Mouse (Mus musculus) gastrocnemius, postnatal 14 days (tissue): ENCODE results near the gene Srsf12. TPM values are rescaled to one million over a fixed set of nuclear protein-coding genes. Genes with fewer than 3 reads are reported as not detected.

ENCODE experiments used
- DNase-seq: peaks from one replicate; pipeline ENCODE4 v3.0.0; 2021; ENCODE audit warnings: mixed read lengths
- intact Hi-C: fragments of 180-260 bp; cut with DNase I; formaldehyde crosslinking; loops from one replicate; pipeline ENCODE4 v1.15.1; 2025; ENCODE audit warnings: low total_unique reads
- total RNA-seq, 2 experiments: library from RNA; stranded (reverse); gene quantifications; 2 replicates each; pipeline ENCODE4 v1.2.3; 2021

Srsf12 gene
- total RNA-seq, 2 experiments from 2014 or later = not detected

DNA sequence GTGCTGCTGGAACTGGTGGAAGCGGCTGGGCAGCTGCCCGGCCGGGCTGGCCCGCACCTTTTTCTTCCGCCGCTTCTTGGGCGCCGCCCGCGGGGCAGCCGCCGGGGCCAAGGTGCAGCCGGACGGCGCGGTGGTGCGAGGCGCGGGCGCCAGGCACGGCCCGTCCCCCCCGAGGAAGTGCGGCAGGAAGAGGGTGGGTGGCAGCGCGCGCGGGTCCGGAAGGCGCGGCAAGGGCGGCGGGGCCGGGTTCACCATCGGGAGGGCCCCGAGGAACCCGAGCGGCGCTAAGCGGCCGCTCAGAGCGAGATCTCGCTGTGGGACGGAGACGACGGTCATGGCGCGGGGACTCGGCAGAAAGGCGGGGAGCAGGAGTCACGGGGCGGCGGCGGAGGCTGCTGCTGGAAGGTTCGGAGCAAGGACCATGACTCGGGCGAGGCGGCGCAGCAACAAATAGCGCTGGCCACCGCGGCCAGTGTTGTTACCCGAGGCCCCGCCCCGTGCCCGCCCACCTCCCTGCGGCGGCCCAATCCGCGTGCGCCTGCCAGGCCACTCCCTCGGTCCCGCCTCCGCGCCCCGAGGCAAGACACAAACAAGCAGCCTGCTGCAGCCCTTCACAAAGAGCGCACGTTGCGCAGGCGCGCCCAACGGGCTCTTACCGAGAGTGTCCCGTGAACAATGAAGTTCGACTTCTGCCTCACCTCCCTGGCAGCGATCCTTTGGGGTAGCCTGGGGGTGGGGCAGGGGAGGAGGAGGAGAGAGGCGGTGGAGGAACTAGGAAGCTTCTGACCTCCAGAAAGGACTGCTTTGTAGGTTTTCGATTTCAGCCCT, 39.5 kb downstream of the Srsf12 start:
- DNase-seq = peak; percentile 98
- intact Hi-C loops = no loop called here

GRCm38 (mm10) chr4:33248915-33249314, 40.1 kb downstream of the Srsf12 start:
- no peak for DNase-seq
- intact Hi-C loops = no loop called here

GRCm38 (mm10) chr4:33249716-33250230, 41.0 kb downstream of the Srsf12 start:
- intact Hi-C loops = no loop called here

DNA sequence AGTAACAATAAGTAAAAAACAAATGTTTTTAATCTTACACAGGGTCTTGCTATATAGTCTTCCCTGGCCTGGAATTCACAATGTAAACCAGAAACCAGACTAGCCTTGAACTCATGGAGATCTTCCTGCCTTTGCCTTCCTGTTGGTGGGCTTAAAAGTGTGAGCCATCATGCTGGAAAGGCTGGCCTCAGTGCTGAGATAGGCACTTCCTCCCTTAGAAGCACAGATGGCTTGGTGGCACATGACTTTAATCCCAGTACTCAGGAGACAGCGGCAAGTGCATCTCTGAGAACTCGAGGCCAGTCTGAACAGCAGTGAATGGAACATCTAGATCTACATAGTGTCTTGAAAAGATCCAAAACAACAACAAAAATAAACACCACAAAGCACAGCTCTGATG, 42.1 kb downstream of the Srsf12 start:
- no peak for DNase-seq
- intact Hi-C loops = no loop called here

More at GRCm38 (mm10) chr4:33249716-33250230, 41.0 kb downstream of the Srsf12 start:
- no peak for DNase-seq

- intact Hi-C loops = no loop called here
These were observed 45.9 kb downstream of the Srsf12 start for GRCm38 (mm10) chr4:33254706-33255105.

GRCm38 (mm10) chr4:33257263-33257964, 48.6 kb downstream of the Srsf12 start:
- DNase-seq = no peak
- intact Hi-C loops = no loop called here

More at GRCm38 (mm10) chr4:33254706-33255105, 45.9 kb downstream of the Srsf12 start:
- no peak for DNase-seq

DNA sequence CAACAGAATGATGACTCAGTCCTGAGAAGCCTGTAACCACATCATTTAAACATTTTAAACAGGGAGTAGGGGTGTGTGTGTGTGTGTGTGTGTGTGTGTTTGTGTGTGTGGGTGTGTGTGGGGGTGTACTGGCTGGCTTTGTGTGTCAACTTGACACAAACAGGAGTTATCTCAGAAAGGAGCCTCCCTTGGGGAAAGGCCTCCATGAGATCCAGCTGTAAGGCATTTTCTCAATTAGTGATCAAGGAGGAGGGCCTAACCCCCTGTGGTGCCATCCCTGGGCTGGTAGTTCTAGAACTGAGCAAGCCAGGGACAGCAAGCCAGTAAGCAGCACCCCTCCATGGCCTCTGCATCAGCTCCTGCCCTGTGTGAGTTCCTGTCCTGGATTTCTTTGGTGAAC, 51.5 kb downstream of the Srsf12 start:
- no peak for DNase-seq
- intact Hi-C loops = no loop called here

DNA sequence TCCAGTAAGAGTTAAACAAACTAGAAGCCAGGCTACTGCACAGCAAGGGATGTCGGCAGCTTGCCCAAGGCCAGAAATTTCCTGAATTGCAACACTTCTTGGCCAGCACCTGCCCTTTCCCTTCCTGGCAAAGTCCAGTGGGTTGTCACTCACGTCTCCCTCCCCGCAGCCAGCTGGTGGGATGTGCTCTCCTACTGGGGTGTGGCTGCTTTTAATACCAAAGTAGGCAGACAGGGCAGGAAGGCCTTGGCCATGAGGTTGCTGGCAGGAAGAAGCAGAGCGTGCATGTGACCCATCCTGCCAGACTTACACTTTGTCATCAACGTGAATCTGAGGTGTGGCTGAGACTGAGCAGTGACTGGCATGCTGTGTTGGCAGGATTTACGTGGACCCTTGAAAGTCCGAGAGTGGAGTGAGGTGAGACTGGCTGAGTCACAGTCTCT, 52.5 kb downstream of the Srsf12 start:
- intact Hi-C loops = no loop called here
- peak; percentile 92 for DNase-seq

GRCm38 (mm10) chr4:33262897-33263296, 54.1 kb downstream of the Srsf12 start:
- intact Hi-C loops = no loop called here
- no peak for DNase-seq

GRCm38 (mm10) chr4:33264979-33265726, 56.4 kb downstream of the Srsf12 start:
- intact Hi-C loops = no loop called here
- no peak for DNase-seq

DNA sequence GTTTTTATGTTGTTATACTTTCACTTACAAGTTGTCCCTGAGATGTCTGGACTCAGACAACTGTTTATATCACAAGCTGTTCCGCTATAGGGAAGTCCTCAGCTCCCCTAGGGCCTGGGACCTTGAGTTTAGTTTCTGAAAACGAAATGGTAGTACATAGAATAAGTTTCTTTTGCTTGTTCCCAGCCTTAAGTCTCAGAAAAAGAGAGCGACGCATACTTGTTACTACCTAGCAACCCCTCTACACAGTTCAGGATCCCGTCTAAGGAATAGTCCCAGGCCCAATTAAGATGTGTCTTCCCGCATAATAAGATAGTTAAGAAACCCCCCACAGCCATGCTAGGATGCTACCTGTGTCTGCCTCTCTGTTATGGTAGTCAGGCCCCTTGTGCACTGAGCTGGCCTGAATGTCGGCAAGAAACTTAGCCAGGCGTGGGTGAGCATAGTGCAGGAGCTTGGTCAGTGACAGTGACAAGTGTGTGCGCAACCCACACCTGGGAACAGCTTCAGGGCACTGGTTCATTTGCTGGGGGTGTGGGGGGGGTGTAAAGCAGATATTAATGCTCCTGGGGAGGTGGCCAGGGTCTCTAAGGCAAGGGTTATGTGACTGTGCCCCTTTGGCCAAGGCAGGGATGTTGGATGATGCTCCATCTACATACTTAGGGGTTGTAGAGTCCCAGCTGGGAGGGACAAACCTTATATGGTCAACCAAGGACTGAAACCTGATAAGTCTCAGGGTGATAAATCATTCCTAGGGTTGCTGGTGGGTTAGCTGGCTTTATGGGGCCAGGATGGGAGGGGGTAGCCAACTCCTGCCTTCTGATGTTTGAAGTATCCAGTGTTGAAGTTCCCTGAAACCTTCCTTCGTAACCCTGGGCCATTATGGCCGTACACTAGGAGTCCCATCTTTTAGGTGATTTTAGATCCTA, 61.9 kb downstream of the Srsf12 start:
- no peak for DNase-seq
- intact Hi-C loops = no loop called here

DNA sequence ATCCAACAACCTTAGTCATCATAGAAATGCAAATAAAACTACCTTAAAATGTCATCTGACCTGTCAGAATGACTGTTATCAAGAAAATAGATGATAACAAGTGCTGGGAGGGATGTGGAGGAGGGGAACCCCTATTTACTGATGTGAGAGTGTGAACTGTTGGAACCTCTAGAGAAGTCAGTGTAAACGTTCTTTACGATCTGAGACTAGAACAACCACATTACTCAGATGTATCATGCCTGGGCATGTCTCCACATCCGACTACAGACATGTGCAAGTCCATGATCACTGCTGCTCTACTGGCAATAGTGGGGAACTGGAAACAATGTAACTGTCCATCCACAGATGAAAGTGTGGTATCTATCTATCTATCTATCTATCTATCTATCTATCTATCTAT, 64.6 kb downstream of the Srsf12 start:
- intact Hi-C loops = no loop called here
- no peak for DNase-seq

DNA sequence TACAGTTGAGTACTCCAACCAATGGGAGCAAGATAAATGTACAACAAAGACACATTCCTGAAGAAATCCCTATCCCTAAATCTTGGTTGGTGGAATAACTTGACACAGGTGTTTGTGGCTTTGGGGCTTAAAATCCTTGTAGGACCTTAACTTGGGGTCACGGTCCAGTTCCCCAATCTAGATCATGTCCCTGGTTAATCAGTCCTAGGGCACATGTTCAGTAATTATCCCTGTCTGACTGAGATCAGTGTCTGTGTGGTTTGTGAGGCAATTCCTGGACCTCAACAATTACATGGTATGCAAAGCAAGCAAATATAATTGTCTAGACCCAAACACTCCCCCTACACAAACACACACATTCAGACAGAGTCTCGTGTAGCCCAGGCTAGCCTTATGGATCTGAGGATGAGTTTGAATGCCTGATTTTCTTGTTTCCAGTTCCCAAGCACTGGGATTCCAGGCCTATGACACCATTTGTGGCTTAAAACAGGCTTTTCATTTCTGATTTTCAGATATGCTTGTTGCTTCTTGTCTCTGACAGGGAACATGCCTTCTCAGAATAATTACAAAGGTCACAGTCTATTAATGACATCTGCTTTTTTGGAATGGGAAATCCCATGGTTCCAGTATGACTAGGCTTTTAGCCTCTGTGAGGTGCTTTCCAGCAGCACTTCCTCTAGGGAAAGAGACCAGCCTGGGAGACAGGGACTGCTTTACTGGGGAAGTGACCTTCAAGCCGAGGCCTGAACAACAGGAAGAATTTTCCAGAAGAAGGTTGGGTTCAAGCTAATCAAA, 73.3 kb downstream of the Srsf12 start:
- no peak for DNase-seq
- intact Hi-C loops = no loop called here

Other genes starting within 250 kb of the Srsf12 start
- gene Rragd, start 226.0 kb upstream of the Srsf12 start, total RNA-seq = 10 to 100 TPM; 84.1 to 84.5 TPM
- gene Ube2j1, start 177.6 kb upstream of the Srsf12 start, total RNA-seq = 10 to 100 TPM; 51.1 to 56.2 TPM
- 10 to 100 TPM; 19.2 to 51.0 TPM for gene Gabrr2, start 146.0 kb upstream of the Srsf12 start, total RNA-seq
- not detected for gene Gabrr1, start 76.5 kb upstream of the Srsf12 start, total RNA-seq
- 10 to 100 TPM; 29.0 to 29.6 TPM for gene Pm20d2, start 19.3 kb upstream of the Srsf12 start, total RNA-seq
- 100 to 1,000 TPM in 1 of 2 experiments, 10 to 100 TPM in 1; 86.4 to 125 TPM for gene Pnrc1, start 81.2 kb downstream of the Srsf12 start, total RNA-seq
- 1 to 10 TPM; 7.8 to 9.6 TPM for gene Rngtt, start 101.3 kb downstream of the Srsf12 start, total RNA-seq